Mouse (Mus musculus) hindbrain, embryonic 15.5 days (tissue): Measurements from ENCODE around the gene Olfr177. TPM values are rescaled to one million over a fixed set of nuclear protein-coding genes. Genes with fewer than 3 reads are reported as not detected.

Experiments used
- ATAC-seq: fragments of 200-750 bp; cut with Nextera tagmentation; 2 replicates; pipeline ENCODE4 v1.8.0; 2017; ENCODE audit warnings: low read depth, moderate number of reproducible peaks, moderate TSS enrichment; ENCODE audit not compliant: low FRiP score
- H3K27ac ChIP-seq: fragments of 300-500 bp; sonication (generic); replicated peaks from 2 replicates; pipeline ENCODE4 v1.5.1; 2015; ENCODE audit warnings: mild to moderate bottlenecking, inconsistent platforms
- H3K27me3 ChIP-seq: fragments of 300-500 bp; sonication (generic); 2 replicates; pipeline ENCODE4 v1.6.1; 2015; ENCODE audit warnings: control low read depth, inconsistent platforms
- H3K36me3 ChIP-seq: fragments of 300-500 bp; sonication (generic); 2 replicates; pipeline ENCODE4 v1.6.1; 2015; ENCODE audit warnings: control low read depth, inconsistent platforms
- H3K4me1 ChIP-seq: fragments of 300-500 bp; sonication (generic); replicated peaks from 2 replicates; pipeline ENCODE4 v1.6.1; 2015; ENCODE audit warnings: control low read depth, inconsistent platforms
- H3K4me2 ChIP-seq: fragments of 300-500 bp; sonication (generic); 2 replicates; pipeline ENCODE4 v1.6.1; 2015; ENCODE audit warnings: moderate library complexity, mild to moderate bottlenecking, inconsistent platforms
- H3K4me3 ChIP-seq: fragments of 300-500 bp; sonication (generic); 2 replicates; pipeline ENCODE4 v1.5.1; 2015; ENCODE audit warnings: mild to moderate bottlenecking, inconsistent platforms
- H3K9ac ChIP-seq: fragments of 300-500 bp; sonication (generic); 2 replicates; pipeline ENCODE4 v1.6.1; 2015; ENCODE audit warnings: inconsistent platforms
- H3K9me3 ChIP-seq: fragments of 300-500 bp; sonication (generic); 2 replicates; pipeline ENCODE4 v1.6.1; 2016; ENCODE audit warnings: control low read depth, inconsistent platforms
- WGBS: fragments of 180-500 bp; shearing (Covaris S2); methylation state at CpG from one replicate; pipeline ENCODE4 v1.1.7; 2015; 5-methylcytosine and 5-hydroxymethylcytosine counted together
- polyA plus RNA-seq: library from polyadenylated mRNA; unstranded; fragments of >200 nt; fragmentation: Nextera tagmentation; extraction: Ambion mirVana; gene quantifications from 2 replicates; pipeline ENCODE4 v1.2.1, GENCODE M21; 2015

Olfr177 gene
- not detected in 2 replicates for polyA plus RNA-seq

DNA sequence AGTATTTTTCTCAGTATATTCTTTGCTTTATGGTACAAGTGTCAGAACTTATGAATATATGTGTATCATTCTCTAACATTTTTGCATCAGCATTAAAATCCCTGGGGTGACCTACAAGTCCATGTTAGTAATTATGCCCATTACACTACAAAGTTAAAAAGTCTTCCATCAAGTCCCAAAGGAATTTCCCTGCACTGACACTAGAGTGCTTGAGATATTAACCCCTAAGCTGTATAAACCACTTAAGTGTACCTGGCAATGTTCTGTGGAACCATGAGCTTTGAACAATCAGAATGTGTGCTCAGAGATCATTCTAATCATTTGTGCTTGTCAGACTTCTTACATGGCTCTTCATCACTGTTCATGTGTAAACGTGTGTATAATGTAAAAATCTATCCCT, at the start of gene Olfr177:
Gene Olfr177, minus strand, starts transcription at position 101 of the 400 bp plus-strand sequence.
- H3K27me3 ChIP-seq: no peaks in the 10 kb centered on the region
- no peak within 1 kb of the TSS for H3K4me2 ChIP-seq
- 67% methylated on average over 1 of the region's 1 CpGs for WGBS
- ATAC-seq: no peak
- H3K9ac ChIP-seq: no peak within 1 kb of the TSS
- no peaks in the 10 kb centered on the region for H3K4me1 ChIP-seq
- no peaks in the 10 kb centered on the region for H3K9me3 ChIP-seq
- H3K4me3 ChIP-seq: no peak within 1 kb of the TSS
- no peaks in the 10 kb centered on the region for H3K36me3 ChIP-seq
- no peak within 1 kb of the TSS for H3K27ac ChIP-seq

DNA sequence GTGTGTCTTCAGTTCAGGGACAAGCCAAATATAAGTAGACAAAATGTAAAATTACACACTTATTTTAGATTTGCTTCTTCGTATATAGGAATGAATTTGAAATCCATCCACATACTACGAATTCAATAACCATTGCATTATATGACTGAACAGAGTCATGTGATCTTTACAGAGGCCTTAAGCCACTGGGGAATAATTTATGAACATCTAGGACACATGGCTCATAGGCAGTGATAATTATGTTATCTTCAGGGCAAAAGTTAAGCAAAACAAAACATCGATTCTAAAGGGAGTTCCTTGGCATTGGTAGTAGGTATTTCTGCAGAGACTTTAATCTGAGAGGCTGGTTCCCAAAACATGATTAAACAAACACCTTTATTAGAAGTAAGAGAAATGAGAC, 17.4 kb upstream of the Olfr177 start, which contains the start of gene Olfr178:
Gene Olfr178, minus strand, starts transcription at position 101 of the 400 bp plus-strand sequence.
- H3K36me3 ChIP-seq: no peaks in the 10 kb centered on the region
- no peak within 1 kb of the TSS for H3K27ac ChIP-seq
- 91% methylated on average over 3 of the region's 3 CpGs for WGBS
- no peaks in the 10 kb centered on the region for H3K4me1 ChIP-seq
- ATAC-seq: no peak
- no peaks in the 10 kb centered on the region for H3K9me3 ChIP-seq
- no peak within 1 kb of the TSS for H3K4me2 ChIP-seq
- H3K4me3 ChIP-seq: no peak within 1 kb of the TSS
- no peak within 1 kb of the TSS for H3K9ac ChIP-seq
- H3K27me3 ChIP-seq: no peaks in the 10 kb centered on the region

DNA sequence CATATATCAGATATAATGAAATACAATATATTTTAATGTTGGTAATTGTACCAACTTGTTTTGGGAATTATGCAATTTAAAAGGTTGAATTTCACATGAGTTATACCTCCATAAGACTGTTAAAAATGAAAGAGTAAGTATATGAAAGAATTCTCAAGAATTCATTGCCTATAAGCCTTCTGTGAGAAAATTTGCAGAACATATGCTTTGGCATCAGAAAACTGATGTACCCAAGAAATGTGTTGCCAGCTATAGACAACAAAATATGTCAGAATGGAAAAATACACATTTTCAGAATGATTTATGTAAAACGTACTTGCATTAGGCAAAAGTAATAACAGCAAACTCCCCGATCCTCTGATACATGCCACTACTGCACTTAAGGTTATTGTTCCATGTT, 9.8 kb upstream of the Olfr177 start:
- Histone ChIP-seq H3K4me1 (no peaks in the 10 kb centered on the region), H3K9me3 (no peaks in the 10 kb centered on the region), H3K9ac (no peak overlapping the region), H3K27me3 (no peaks in the 10 kb centered on the region), H3K36me3 (no peaks in the 10 kb centered on the region), H3K4me3 (no peak overlapping the region), H3K4me2 (no peak overlapping the region), H3K27ac (no peak overlapping the region)
- no peak for ATAC-seq
- WGBS: 94% methylated on average over 2 of the region's 2 CpGs

GRCm38 (mm10) chr16:58861479-58861878, 13.1 kb downstream of the Olfr177 start:
- ATAC-seq: no peak
- Histone ChIP-seq H3K9me3 (no peaks in the 10 kb centered on the region), H3K27me3 (no peaks in the 10 kb centered on the region), H3K4me2 (no peak overlapping the region), H3K9ac (no peak overlapping the region), H3K4me1 (no peaks in the 10 kb centered on the region), H3K4me3 (no peak overlapping the region), H3K36me3 (no peaks in the 10 kb centered on the region), H3K27ac (no peak overlapping the region)
- WGBS: 61% methylated on average over 1 of the region's 1 CpGs

GRCm38 (mm10) chr16:58860032-58860737, 14.4 kb downstream of the Olfr177 start:
- ATAC-seq: no peak
- H3K4me3 ChIP-seq: no peak overlapping the region
- H3K9me3 ChIP-seq: no peaks in the 10 kb centered on the region
- no peaks in the 10 kb centered on the region for H3K4me1 ChIP-seq
- H3K36me3 ChIP-seq: no peaks in the 10 kb centered on the region
- H3K27ac ChIP-seq: no peak overlapping the region
- WGBS: 91% methylated on average over 2 of the region's 2 CpGs
- no peak overlapping the region for H3K4me2 ChIP-seq
- H3K9ac ChIP-seq: no peak overlapping the region
- no peaks in the 10 kb centered on the region for H3K27me3 ChIP-seq

DNA sequence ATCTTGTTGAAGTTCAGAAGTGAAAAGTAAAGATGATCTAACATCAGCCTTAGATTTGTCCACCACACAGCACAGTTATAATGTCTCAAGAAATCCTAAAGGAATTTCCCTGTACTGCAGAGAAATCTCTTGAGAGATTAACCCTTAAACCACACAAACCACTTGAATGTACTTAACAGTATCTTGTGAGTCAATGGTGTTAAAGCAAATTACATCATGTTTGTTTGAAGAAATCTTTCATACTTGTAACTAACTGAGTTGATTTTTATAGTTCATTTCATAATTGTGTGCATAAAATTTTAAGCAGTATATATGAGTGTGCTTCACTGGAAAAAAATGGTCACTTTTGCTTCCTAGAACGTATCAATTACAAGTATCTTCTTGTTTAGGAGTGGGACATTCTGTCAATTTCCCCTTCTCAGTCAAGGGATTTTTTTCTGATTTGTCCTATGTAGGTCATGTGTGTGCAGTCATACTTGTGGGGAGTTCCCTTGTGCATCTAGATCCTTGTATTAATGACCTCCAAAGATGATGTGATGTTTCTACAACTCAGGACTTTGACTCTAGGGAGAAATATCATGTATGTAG, 47.7 kb downstream of the Olfr177 start, which contains the start of gene Olfr175-ps1:
Gene Olfr175-ps1, minus strand, starts transcription at position 51 of the 588 bp plus-strand sequence.
- H3K36me3 ChIP-seq: no peaks in the 10 kb centered on the region
- no peak within 1 kb of the TSS for H3K4me3 ChIP-seq
- H3K27me3 ChIP-seq: no peaks in the 10 kb centered on the region
- no peaks in the 10 kb centered on the region for H3K9me3 ChIP-seq
- ATAC-seq: no peak
- H3K4me1 ChIP-seq: no peaks in the 10 kb centered on the region
- 93% methylated on average over 1 of the region's 1 CpGs for WGBS
- no peak within 1 kb of the TSS for H3K27ac ChIP-seq
- no peak within 1 kb of the TSS for H3K4me2 ChIP-seq
- H3K9ac ChIP-seq: no peak within 1 kb of the TSS

Other genes starting within 250 kb of the Olfr177 start
- gene E330017A01Rik, start 236.0 kb downstream of the Olfr177 start, polyA plus RNA-seq: 0.13 TPM in 1 of 2 replicates, not detected in the other
- gene Cpox, start 204.5 kb downstream of the Olfr177 start, polyA plus RNA-seq: 17.4 and 17.9 TPM in 2 replicates
- gene Gpr15, start 155.7 kb downstream of the Olfr177 start, polyA plus RNA-seq: 0.13 TPM in 1 of 2 replicates, not detected in the other
- gene Cldnd1, start 146.9 kb downstream of the Olfr177 start, polyA plus RNA-seq: 132 and 148 TPM in 2 replicates
- gene Olfr172, start 111.6 kb downstream of the Olfr177 start, polyA plus RNA-seq: not detected in 2 replicates
- not detected in 2 replicates for gene Olfr173, start 74.5 kb downstream of the Olfr177 start, polyA plus RNA-seq
- not detected in 2 replicates for gene Olfr175-ps1, start 48.0 kb downstream of the Olfr177 start, polyA plus RNA-seq
- gene Olfr178, start 17.3 kb upstream of the Olfr177 start, polyA plus RNA-seq: not detected in 2 replicates
- not detected in 2 replicates for gene Olfr181, start 54.0 kb upstream of the Olfr177 start, polyA plus RNA-seq
- gene Olfr180, start 54.6 kb upstream of the Olfr177 start, polyA plus RNA-seq: not detected in 2 replicates
- gene Olfr183, start 120.6 kb upstream of the Olfr177 start, polyA plus RNA-seq: not detected in 2 replicates
- gene Olfr186, start 155.5 kb upstream of the Olfr177 start, polyA plus RNA-seq: not detected in 2 replicates
- not detected in 2 replicates for gene Olfr187, start 165.0 kb upstream of the Olfr177 start, polyA plus RNA-seq
- gene Olfr190, start 203.2 kb upstream of the Olfr177 start, polyA plus RNA-seq: not detected in 2 replicates
- gene Olfr191, start 215.1 kb upstream of the Olfr177 start, polyA plus RNA-seq: not detected in 2 replicates
- not detected in 2 replicates for gene Olfr193, start 237.1 kb upstream of the Olfr177 start, polyA plus RNA-seq
- gene Olfr194, start 246.3 kb upstream of the Olfr177 start, polyA plus RNA-seq: not detected in 2 replicates